Mouse (Mus musculus): ENCODE measurements around the gene Haus6. TPM values are rescaled to one million over a fixed set of nuclear protein-coding genes. Genes with fewer than 3 reads are reported as not detected.
A peak's percentile ranks its signal among the peaks of the same experiment; 100 is the strongest.

The Haus6 gene
- total and polyA plus RNA-seq, 3 experiments = 37.2 to 52.7 (median 42.9) TPM

DNA sequence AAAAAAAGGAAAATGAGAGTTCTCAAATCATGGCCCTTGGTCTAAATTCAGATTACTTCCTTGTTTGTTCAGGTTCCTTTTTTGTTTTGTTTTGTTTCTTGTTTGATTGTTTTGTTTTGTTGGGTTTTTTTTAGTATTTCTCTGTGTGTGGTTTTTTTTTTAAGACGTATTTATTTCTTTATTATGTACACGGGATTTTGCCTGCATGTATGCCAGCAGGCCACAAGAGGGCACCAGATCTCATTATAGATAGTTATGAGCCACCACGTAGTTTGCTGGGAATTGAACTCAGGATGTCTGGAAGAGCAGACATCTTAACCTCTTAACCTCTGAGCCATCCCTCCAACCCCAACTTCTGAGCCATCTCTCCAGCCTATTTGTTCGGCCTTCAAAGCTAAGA, 73.9 kb downstream of the Haus6 start:
- TF ChIP-seq CTCF (IDR thresholded peaks at IDR 0.05; ENCODE audit: low read depth, low read length) (peak; percentile 66), GATA1 (IDR thresholded peaks at IDR 0.05; ENCODE audit: borderline replicate concordance, low read length) (no peak)
- Histone ChIP-seq H3K36me3 (replicated peaks) (no peaks in the 10 kb centered on the region), H3K27me3 (ENCODE audit: insufficient read depth, low read length) (peaks cover 2% of the 10 kb centered on the region; the same call in 1 of the 2 replicates), H3K4me1 (ENCODE audit: insufficient read depth, low read depth, low read length) (no peaks in the 10 kb centered on the region), H3K9me3 (replicated peaks) (no peaks in the 10 kb centered on the region), H3K4me3 (ENCODE audit: low read depth, low read length) (no peak overlapping the region)
- DNase-seq (ENCODE audit: low spot score) (no peak), ATAC-seq (ENCODE audit: extremely low read depth, insufficient number of reproducible peaks, low FRiP score, poor library complexity, severe bottlenecking) (no peak)

DNA sequence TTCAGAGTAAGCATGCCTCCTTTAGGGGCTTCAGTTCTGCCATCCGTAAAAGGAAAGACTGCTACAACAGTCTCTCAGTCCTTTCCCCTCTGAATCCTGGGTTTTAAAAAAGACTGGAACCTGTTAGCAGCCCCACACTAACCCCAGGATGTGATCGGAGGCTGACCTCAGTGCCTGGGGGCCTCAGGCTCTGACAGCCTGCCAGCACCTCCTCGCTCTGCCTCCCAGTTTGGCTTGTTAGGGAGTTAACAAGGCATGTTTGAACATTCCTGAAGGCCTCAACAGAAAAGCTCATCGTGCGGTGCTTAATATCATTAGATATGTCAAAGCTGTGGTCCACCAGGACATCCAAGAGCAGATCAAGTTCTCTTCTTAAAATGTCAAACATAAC, 77.8 kb downstream of the Haus6 start:
- no peaks in the 10 kb centered on the region for H3K36me3 ChIP-seq (replicated peaks)
- no peaks in the 10 kb centered on the region for H3K4me1 ChIP-seq (ENCODE audit: insufficient read depth, low read depth, low read length)
- H3K4me3 ChIP-seq (ENCODE audit: low read depth, low read length) = no peak overlapping the region
- TF ChIP-seq GATA1 (IDR thresholded peaks at IDR 0.05; ENCODE audit: borderline replicate concordance, low read length) (no peak), TAL1 (conservative IDR thresholded peaks at IDR 0.05; ENCODE audit: low read depth, low read length) (no peak), GATA2 (IDR thresholded peaks at IDR 0.05; ENCODE audit: borderline replicate concordance, low read depth, low read length) (no peak), CTCF (IDR thresholded peaks at IDR 0.05; ENCODE audit: low read depth, low read length) (no peak), POLR2AphosphoS5 (IDR thresholded peaks at IDR 0.05; ENCODE audit: insufficient replicate concordance, low read depth, low read length) (no peak)
- no peak for ATAC-seq (ENCODE audit: extremely low read depth, insufficient number of reproducible peaks, low FRiP score, poor library complexity, severe bottlenecking)
- DNase-seq (ENCODE audit: low spot score) = no peak
- no peaks in the 10 kb centered on the region for H3K9me3 ChIP-seq (replicated peaks)
- peaks cover 2% of the 10 kb centered on the region; the same call in 1 of the 2 replicates for H3K27me3 ChIP-seq (ENCODE audit: insufficient read depth, low read length)

DNA sequence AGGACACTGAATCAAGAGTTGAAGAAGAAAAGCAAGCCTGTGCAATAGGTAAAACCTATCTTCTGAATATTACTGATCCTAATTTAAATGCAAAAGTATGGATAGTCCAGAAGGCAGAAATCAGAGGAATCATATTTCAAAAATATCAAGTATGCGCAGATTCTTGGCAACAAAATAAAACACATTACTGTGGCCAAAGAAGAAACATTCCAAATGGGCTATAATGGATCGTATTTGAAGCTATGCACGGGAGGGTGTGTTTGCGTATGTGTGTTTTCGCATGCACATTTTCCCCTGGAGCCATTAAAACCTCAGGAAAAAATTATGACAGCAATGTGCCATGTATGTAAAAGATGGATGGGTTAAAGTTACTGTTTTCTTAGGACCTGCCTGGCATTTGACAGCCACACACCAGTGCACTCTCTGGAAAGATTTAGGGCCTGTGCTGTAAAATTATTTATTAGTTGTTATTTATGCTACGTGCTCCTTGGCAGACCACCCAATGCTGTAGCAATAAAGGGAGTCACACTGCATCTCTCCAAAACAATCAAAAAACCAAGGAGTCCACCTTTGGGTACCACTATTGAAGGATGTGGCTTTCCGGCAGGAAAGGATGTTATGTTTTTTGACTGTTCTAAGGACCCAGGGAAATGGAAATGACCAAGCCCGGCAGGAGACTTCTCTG, 78.3 kb downstream of the Haus6 start:
- TF ChIP-seq TAL1 (conservative IDR thresholded peaks at IDR 0.05; ENCODE audit: low read depth, low read length) (no peak), CTCF (IDR thresholded peaks at IDR 0.05; ENCODE audit: low read depth, low read length) (no peak), GATA2 (IDR thresholded peaks at IDR 0.05; ENCODE audit: borderline replicate concordance, low read depth, low read length) (no peak), POLR2AphosphoS5 (IDR thresholded peaks at IDR 0.05; ENCODE audit: insufficient replicate concordance, low read depth, low read length) (no peak), GATA1 (IDR thresholded peaks at IDR 0.05; ENCODE audit: borderline replicate concordance, low read length) (no peak)
- Histone ChIP-seq H3K4me1 (ENCODE audit: insufficient read depth, low read depth, low read length) (no peaks in the 10 kb centered on the region), H3K27me3 (ENCODE audit: insufficient read depth, low read length) (peaks cover 2% of the 10 kb centered on the region; the same call in 1 of the 2 replicates), H3K9me3 (replicated peaks) (no peaks in the 10 kb centered on the region), H3K4me3 (ENCODE audit: low read depth, low read length) (no peak overlapping the region), H3K36me3 (replicated peaks) (no peaks in the 10 kb centered on the region)
- ATAC-seq (ENCODE audit: extremely low read depth, insufficient number of reproducible peaks, low FRiP score, poor library complexity, severe bottlenecking) = no peak
- DNase-seq (ENCODE audit: low spot score) = no peak

DNA sequence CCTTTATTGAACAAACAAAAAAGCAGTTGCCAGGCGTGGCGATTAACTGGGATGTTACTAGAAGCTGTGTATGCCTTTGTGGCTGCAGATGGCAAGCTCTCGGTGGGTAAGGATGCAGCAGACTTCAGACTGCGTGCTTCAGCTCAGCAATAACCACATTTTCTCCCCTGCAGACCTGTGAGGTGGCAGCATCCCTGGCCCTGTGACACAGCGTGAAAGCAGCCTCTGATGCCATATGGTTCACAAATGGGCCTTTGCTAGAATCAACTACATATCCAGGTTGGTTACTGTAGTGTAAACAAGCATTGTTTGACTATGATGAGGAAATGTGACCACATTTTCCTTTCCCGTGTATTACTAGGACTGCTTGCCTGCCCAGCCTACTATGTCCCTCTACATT, 82.7 kb downstream of the Haus6 start:
- Histone ChIP-seq H3K4me3 (ENCODE audit: low read depth, low read length) (no peak overlapping the region), H3K4me1 (ENCODE audit: insufficient read depth, low read depth, low read length) (no peaks in the 10 kb centered on the region), H3K27me3 (ENCODE audit: insufficient read depth, low read length) (peaks cover 2% of the 10 kb centered on the region; the same call in 1 of the 2 replicates), H3K9me3 (replicated peaks) (no peaks in the 10 kb centered on the region), H3K36me3 (replicated peaks) (no peaks in the 10 kb centered on the region)
- ATAC-seq (ENCODE audit: extremely low read depth, insufficient number of reproducible peaks, low FRiP score, poor library complexity, severe bottlenecking) (no peak), DNase-seq (ENCODE audit: low spot score) (no peak)
- no peak for TF ChIP-seq GATA2 (IDR thresholded peaks at IDR 0.05; ENCODE audit: borderline replicate concordance, low read depth, low read length)
- TF ChIP-seq GATA1 (IDR thresholded peaks at IDR 0.05; ENCODE audit: borderline replicate concordance, low read length) = no peak
- TF ChIP-seq POLR2AphosphoS5 (IDR thresholded peaks at IDR 0.05; ENCODE audit: insufficient replicate concordance, low read depth, low read length) = no peak
- TF ChIP-seq TAL1 (conservative IDR thresholded peaks at IDR 0.05; ENCODE audit: low read depth, low read length) = no peak
- no peak for TF ChIP-seq CTCF (IDR thresholded peaks at IDR 0.05; ENCODE audit: low read depth, low read length)

Other genes with a start within 250 kb of the Haus6 start
- not detected in 2 replicates for gene Saxo1, start 53.7 kb downstream of the Haus6 start, total RNA-seq (2014; fragmentation: Nextera tagmentation)
- gene Saxo1, start 53.7 kb downstream of the Haus6 start, total RNA-seq (2017) = 0.12 TPM in 1 of 2 replicates, not detected in the other
- gene Saxo1, start 53.7 kb downstream of the Haus6 start, polyA plus RNA-seq (2012) = not detected in 2 replicates
- 64.2 and 66.6 TPM in 2 replicates for gene Rraga, start 36.4 kb downstream of the Haus6 start, total RNA-seq (2014; fragmentation: Nextera tagmentation)
- 7.8 and 12.1 TPM in 2 replicates for gene Rraga, start 36.4 kb downstream of the Haus6 start, total RNA-seq (2017)
- gene Rraga, start 36.4 kb downstream of the Haus6 start, polyA plus RNA-seq (2012) = 48.7 and 57.4 TPM in 2 replicates
- 176 and 184 TPM in 2 replicates for gene Plin2, start 58.0 kb upstream of the Haus6 start, total RNA-seq (2014; fragmentation: Nextera tagmentation)
- 447 and 476 TPM in 2 replicates for gene Plin2, start 58.0 kb upstream of the Haus6 start, total RNA-seq (2017)
- 15.7 and 21.9 TPM in 2 replicates for gene Plin2, start 58.0 kb upstream of the Haus6 start, polyA plus RNA-seq (2012)
- gene Dennd4c, start 136.5 kb upstream of the Haus6 start, total RNA-seq (2014; fragmentation: Nextera tagmentation) = 33.3 and 53.3 TPM in 2 replicates
- 26.6 and 30.3 TPM in 2 replicates for gene Dennd4c, start 136.5 kb upstream of the Haus6 start, total RNA-seq (2017)
- 3.2 and 3.4 TPM in 2 replicates for gene Dennd4c, start 136.5 kb upstream of the Haus6 start, polyA plus RNA-seq (2012)
- gene Rps6, start 245.4 kb upstream of the Haus6 start, total RNA-seq (2014; fragmentation: Nextera tagmentation) = 3,999 and 4,209 TPM in 2 replicates
- 1,434 and 1,493 TPM in 2 replicates for gene Rps6, start 245.4 kb upstream of the Haus6 start, total RNA-seq (2017)
- 562 and 607 TPM in 2 replicates for gene Rps6, start 245.4 kb upstream of the Haus6 start, polyA plus RNA-seq (2012)

All from G1E (cell line).